Mouse (Mus musculus): Measurements from ENCODE around the gene Mif. TPM values are rescaled to one million over a fixed set of nuclear protein-coding genes. Genes with fewer than 3 reads are reported as not detected.

The Mif gene
- total RNA-seq, 2 experiments from 2014 or later = 579 to 602 TPM

GRCm38 (mm10) chr10:75818641-75819040 lies 41.4 kb downstream of the Mif start:
- no peak for ATAC-seq (replicated peaks; ENCODE audit: low FRiP score, low TSS enrichment, poor library complexity, severe bottlenecking)

Other genes with a start within 250 kb of the Mif start
- gene Susd2, start 216.2 kb downstream of the Mif start, total RNA-seq (2014; fragmentation: Nextera tagmentation) = 2.3 and 4.8 TPM in 2 replicates
- gene Susd2, start 216.2 kb downstream of the Mif start, total RNA-seq (2017) = 0.69 and 0.94 TPM in 2 replicates
- gene Cabin1, start 95.9 kb downstream of the Mif start, total RNA-seq (2014; fragmentation: Nextera tagmentation) = 71.3 and 96.2 TPM in 2 replicates
- 25.5 and 33.5 TPM in 2 replicates for gene Cabin1, start 95.9 kb downstream of the Mif start, total RNA-seq (2017)
- gene Ddt, start 86.8 kb downstream of the Mif start, total RNA-seq (2014; fragmentation: Nextera tagmentation) = 41.3 and 45.6 TPM in 2 replicates
- 39.1 and 49.7 TPM in 2 replicates for gene Ddt, start 86.8 kb downstream of the Mif start, total RNA-seq (2017)
- gene Gm20441, start 79.3 kb downstream of the Mif start, total RNA-seq (2014; fragmentation: Nextera tagmentation) = not detected in 2 replicates
- gene Gm20441, start 79.3 kb downstream of the Mif start, total RNA-seq (2017) = not detected in 2 replicates
- gene Gstt3, start 78.8 kb downstream of the Mif start, total RNA-seq (2014; fragmentation: Nextera tagmentation) = 2.0 and 2.7 TPM in 2 replicates
- 3.0 TPM in 1 of 2 replicates, not detected in the other for gene Gstt3, start 78.8 kb downstream of the Mif start, total RNA-seq (2017)
- 0.49 and 2.5 TPM in 2 replicates for gene Gstt1, start 61.7 kb downstream of the Mif start, total RNA-seq (2014; fragmentation: Nextera tagmentation)
- 1.4 and 2.1 TPM in 2 replicates for gene Gstt1, start 61.7 kb downstream of the Mif start, total RNA-seq (2017)
- gene Gstt4, start 37.7 kb downstream of the Mif start, total RNA-seq (2014; fragmentation: Nextera tagmentation) = not detected in 2 replicates
- gene Gstt4, start 37.7 kb downstream of the Mif start, total RNA-seq (2017) = 0.65 TPM in 1 of 2 replicates, not detected in the other
- 9.3 and 15.1 TPM in 2 replicates for gene Gstt2, start 22.8 kb downstream of the Mif start, total RNA-seq (2014; fragmentation: Nextera tagmentation)
- gene Gstt2, start 22.8 kb downstream of the Mif start, total RNA-seq (2017) = 10.0 and 24.9 TPM in 2 replicates
- gene Derl3, start 33.2 kb upstream of the Mif start, total RNA-seq (2014; fragmentation: Nextera tagmentation) = 1.7 TPM in 1 of 2 replicates, not detected in the other
- 0.69 TPM in 1 of 2 replicates, not detected in the other for gene Derl3, start 33.2 kb upstream of the Mif start, total RNA-seq (2017)
- 98.4 and 103 TPM in 2 replicates for gene Smarcb1, start 61.4 kb upstream of the Mif start, total RNA-seq (2014; fragmentation: Nextera tagmentation)
- 54.5 and 69.3 TPM in 2 replicates for gene Smarcb1, start 61.4 kb upstream of the Mif start, total RNA-seq (2017)
- gene Chchd10, start 72.9 kb upstream of the Mif start, total RNA-seq (2014; fragmentation: Nextera tagmentation) = 177 and 314 TPM in 2 replicates
- 74.0 and 119 TPM in 2 replicates for gene Chchd10, start 72.9 kb upstream of the Mif start, total RNA-seq (2017)
- 0.96 and 1.9 TPM in 2 replicates for gene Mmp11, start 76.3 kb upstream of the Mif start, total RNA-seq (2014; fragmentation: Nextera tagmentation)
- gene Mmp11, start 76.3 kb upstream of the Mif start, total RNA-seq (2017) = not detected in 2 replicates
- 1.8 and 3.6 TPM in 2 replicates for gene Gm867, start 80.4 kb upstream of the Mif start, total RNA-seq (2014; fragmentation: Nextera tagmentation)
- gene Gm867, start 80.4 kb upstream of the Mif start, total RNA-seq (2017) = not detected in 2 replicates
- 6.1 and 35.6 TPM in 2 replicates for gene Vpreb3, start 82.8 kb upstream of the Mif start, total RNA-seq (2014; fragmentation: Nextera tagmentation)
- gene Vpreb3, start 82.8 kb upstream of the Mif start, total RNA-seq (2017) = not detected in 2 replicates
- gene Gm5134, start 94.3 kb upstream of the Mif start, total RNA-seq (2014; fragmentation: Nextera tagmentation) = 0.12 and 1.4 TPM in 2 replicates
- 0.38 TPM in 1 of 2 replicates, not detected in the other for gene Gm5134, start 94.3 kb upstream of the Mif start, total RNA-seq (2017)
- gene Zfp280b, start 172.4 kb upstream of the Mif start, total RNA-seq (2014; fragmentation: Nextera tagmentation) = 15.2 and 25.8 TPM in 2 replicates
- 9.3 and 11.9 TPM in 2 replicates for gene Zfp280b, start 172.4 kb upstream of the Mif start, total RNA-seq (2017)

Data from megakaryocyte-erythroid progenitor cell, adult 5-6 weeks (primary cell).